Mouse (Mus musculus) urinary bladder, postnatal 0 days (tissue): ENCODE data around the gene Rab33a. TPM values are rescaled to one million over a fixed set of nuclear protein-coding genes. Genes with fewer than 3 reads are reported as not detected.

Experiments
- polyA plus RNA-seq: library from polyadenylated mRNA; unstranded; fragments of >200 nt; fragmentation: Nextera tagmentation; extraction: Ambion mirVana; gene quantifications from 2 replicates; pipeline ENCODE4 v1.2.1, GENCODE M21; 2015

The Rab33a gene
- 2.8 and 2.9 TPM in 2 replicates for polyA plus RNA-seq

DNA sequence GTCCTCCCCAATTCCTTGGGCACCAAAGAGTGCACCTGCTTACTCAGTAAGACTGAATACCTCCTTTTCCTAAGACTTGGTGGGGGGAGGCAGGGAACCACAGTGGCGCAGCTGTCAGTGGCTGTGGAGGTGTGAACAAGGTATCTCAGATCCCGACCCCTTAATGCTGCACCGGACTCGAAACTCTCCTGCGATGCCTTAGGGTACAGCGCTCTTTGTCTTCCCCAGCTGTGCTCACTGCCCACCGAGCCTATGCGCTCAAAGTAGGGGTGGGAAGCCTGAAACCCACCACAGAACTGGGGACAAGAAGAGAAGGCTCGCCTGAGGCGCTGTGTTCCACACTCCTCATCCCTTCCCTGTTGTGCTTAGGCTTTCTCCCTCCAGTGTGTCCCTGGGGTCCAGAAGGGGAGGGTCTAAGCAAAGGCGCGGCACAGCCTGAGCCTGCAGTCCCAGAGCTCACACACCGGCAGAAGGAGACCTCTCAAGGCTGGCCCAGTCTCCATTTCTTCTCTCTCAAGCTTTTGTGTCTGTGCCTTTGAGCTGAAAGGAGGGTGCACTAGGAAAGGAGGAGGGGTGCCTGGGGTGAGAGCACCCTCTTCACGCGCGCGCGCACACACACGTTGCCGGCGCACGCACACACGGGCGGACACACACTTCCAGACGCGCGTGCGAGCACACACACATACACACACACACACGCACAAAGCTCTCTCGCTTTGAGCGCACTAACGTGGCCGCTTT is at the start of gene Rab33a:
Gene Rab33a, plus strand, starts transcription at position 478 of the 741 bp plus-strand sequence.

DNA sequence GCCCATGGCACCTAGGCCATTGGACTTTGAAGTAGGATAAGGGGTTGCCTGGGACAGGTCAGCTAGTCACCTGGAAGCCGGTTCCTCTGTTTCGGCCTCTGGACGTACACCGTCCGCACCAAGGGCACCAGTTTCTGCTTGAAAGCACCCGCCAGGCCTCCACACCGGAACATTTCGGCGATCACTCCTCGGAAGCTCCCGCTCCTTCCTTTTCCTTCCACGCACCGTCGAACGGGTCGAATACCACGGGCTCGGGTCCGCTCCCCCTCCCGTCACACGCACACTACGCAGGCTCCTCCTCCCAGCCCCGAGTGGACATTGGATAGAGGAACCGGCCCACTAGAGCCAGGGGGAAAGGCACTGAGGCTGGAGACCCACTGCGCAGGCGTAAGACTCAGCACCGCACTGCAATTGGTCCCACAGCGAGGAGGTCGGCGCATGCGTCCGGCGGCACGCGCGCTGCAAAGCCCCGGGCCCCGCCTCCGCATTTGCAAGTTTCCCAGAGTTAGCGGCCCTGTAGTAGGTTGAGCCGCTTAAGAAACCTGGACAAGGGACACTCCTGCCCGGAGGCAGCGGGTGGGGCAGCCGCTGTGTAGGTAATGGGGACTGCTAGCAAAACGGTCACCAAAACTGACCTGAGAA is 5.8 kb upstream of the Rab33a start, which contains the start of gene Aifm1:
Gene Aifm1, minus strand, starts transcription at position 398 of the 642 bp plus-strand sequence.

Other genes starting within 250 kb of the Rab33a start
- 1.7 and 1.9 TPM in 2 replicates for gene Bcorl1, start 177.9 kb upstream of the Rab33a start, polyA plus RNA-seq
- gene Elf4, start 56.2 kb upstream of the Rab33a start, polyA plus RNA-seq = 4.0 and 4.4 TPM in 2 replicates
- 35.6 and 42.5 TPM in 2 replicates for gene Aifm1, start 5.7 kb upstream of the Rab33a start, polyA plus RNA-seq
- gene Zfp280c, start 75.2 kb downstream of the Rab33a start, polyA plus RNA-seq = 3.2 and 4.8 TPM in 2 replicates
- 5.6 and 6.3 TPM in 2 replicates for gene Slc25a14, start 104.1 kb downstream of the Rab33a start, polyA plus RNA-seq
- not detected in 2 replicates for gene Gpr119, start 155.2 kb downstream of the Rab33a start, polyA plus RNA-seq
- 9.4 and 12.9 TPM in 2 replicates for gene Rbmx2, start 175.7 kb downstream of the Rab33a start, polyA plus RNA-seq